Mouse (Mus musculus): ENCODE measurements around the gene Pla2g4b. TPM values are rescaled to one million over a fixed set of nuclear protein-coding genes. Genes with fewer than 3 reads are reported as not detected.

Gene Pla2g4b
- polyA plus RNA-seq (2014; fragmentation: Nextera tagmentation; extraction: Ambion mirVana): 2.6 and 4.0 TPM in 2 replicates

- peaks cover 8% of the 10 kb centered on the region for H3K4me1 ChIP-seq (ENCODE audit: control insufficient read depth, insufficient read depth, low read length)
- peaks cover 78% of the 10 kb centered on the region for H3K36me3 ChIP-seq (ENCODE audit: control insufficient read depth, insufficient read depth, low read length)
- whole genome bisulfite sequencing: 93% methylated on average over 12 of the region's 12 CpGs
- H3K9me3 ChIP-seq (ENCODE audit: control insufficient read depth, low read length): no peaks in the 10 kb centered on the region
- no peak within 1 kb of the TSS for H3K4me2 ChIP-seq (ENCODE audit: low read length)
- no peak within 1 kb of the TSS for H3K4me3 ChIP-seq (replicated peaks; ENCODE audit: low read depth, low read length)
- no peaks in the 10 kb centered on the region for H3K27me3 ChIP-seq (ENCODE audit: control insufficient read depth, insufficient read depth, low read length)
- ATAC-seq (ENCODE audit: low FRiP score, low TSS enrichment) (no peak), DNase-seq (no peak)
- no peak within 1 kb of the TSS for H3K27ac ChIP-seq (replicated peaks; ENCODE audit: low read depth, low read length)
- no peak within 1 kb of the TSS for H3K9ac ChIP-seq (replicated peaks; ENCODE audit: low read length)
Observed at GRCm38 (mm10) chr2:120032726-120033467, at the start of gene Pla2g4b. Pla2g4b (plus strand) TSS chr2:120033417.

DNA sequence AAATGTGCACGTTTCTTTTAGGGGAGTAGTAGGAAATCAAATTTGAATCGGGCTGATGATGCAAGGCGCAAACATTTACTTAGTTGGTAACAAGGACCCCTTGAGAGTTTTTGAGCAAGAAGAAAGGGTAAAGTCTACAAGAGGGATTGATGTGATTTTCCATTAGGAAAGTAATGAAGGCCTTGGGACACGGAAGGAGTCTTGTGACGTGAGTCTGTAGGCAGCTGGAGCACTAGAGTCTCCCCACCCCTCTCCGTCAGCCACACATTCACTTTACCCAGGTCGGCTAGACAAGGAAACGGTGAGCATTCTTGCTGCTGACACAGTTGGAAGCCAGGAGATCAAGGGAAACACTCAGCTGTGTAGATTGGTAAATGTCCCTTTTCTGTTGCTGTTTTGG is 47.3 kb upstream of the Pla2g4b start:
- Histone ChIP-seq H3K27ac (replicated peaks; ENCODE audit: low read depth, low read length) (no peak overlapping the region), H3K27me3 (ENCODE audit: control insufficient read depth, insufficient read depth, low read length) (no peaks in the 10 kb centered on the region), H3K4me2 (ENCODE audit: low read length) (no peak overlapping the region), H3K36me3 (ENCODE audit: control insufficient read depth, insufficient read depth, low read length) (peaks cover 5% of the 10 kb centered on the region; the same call in 1 of the 2 replicates), H3K9ac (replicated peaks; ENCODE audit: low read length) (no peak overlapping the region), H3K4me1 (ENCODE audit: control insufficient read depth, insufficient read depth, low read length) (no peaks in the 10 kb centered on the region), H3K4me3 (replicated peaks; ENCODE audit: low read depth, low read length) (no peak overlapping the region), H3K9me3 (ENCODE audit: control insufficient read depth, low read length) (no peaks in the 10 kb centered on the region)
- ATAC-seq (ENCODE audit: low FRiP score, low TSS enrichment) (no peak), DNase-seq (no peak)
- WGBS: 69% methylated on average over 8 of the region's 8 CpGs

DNA sequence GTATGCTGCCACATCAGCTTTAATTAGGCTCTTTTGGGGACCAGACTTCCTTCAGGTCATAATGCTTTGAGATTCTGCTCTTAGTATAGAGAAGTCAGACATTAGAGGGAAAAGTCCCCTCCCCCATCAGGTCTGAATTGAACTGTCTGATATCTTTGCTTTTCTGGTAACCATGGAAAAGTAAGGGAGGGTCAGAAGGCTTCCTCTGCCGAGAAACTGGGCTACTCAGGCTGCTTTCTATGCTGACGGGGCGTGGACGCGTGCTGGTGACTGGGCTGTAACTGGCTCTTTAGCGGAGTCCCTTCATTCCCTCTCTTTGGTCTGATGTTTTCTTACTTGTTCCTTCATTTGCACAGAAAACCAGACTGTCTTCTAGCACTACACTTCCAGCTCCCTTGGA is 46.8 kb upstream of the Pla2g4b start:
- 66% methylated on average over 6 of the region's 6 CpGs for WGBS
- Histone ChIP-seq H3K9me3 (ENCODE audit: control insufficient read depth, low read length) (no peaks in the 10 kb centered on the region), H3K9ac (replicated peaks; ENCODE audit: low read length) (no peak overlapping the region), H3K27ac (replicated peaks; ENCODE audit: low read depth, low read length) (no peak overlapping the region), H3K4me2 (ENCODE audit: low read length) (no peak overlapping the region), H3K4me3 (replicated peaks; ENCODE audit: low read depth, low read length) (no peak overlapping the region), H3K4me1 (ENCODE audit: control insufficient read depth, insufficient read depth, low read length) (no peaks in the 10 kb centered on the region), H3K27me3 (ENCODE audit: control insufficient read depth, insufficient read depth, low read length) (no peaks in the 10 kb centered on the region), H3K36me3 (ENCODE audit: control insufficient read depth, insufficient read depth, low read length) (peaks cover 3% of the 10 kb centered on the region; the same call in 1 of the 2 replicates)
- no peak for DNase-seq
- ATAC-seq (ENCODE audit: low FRiP score, low TSS enrichment): no peak

DNA sequence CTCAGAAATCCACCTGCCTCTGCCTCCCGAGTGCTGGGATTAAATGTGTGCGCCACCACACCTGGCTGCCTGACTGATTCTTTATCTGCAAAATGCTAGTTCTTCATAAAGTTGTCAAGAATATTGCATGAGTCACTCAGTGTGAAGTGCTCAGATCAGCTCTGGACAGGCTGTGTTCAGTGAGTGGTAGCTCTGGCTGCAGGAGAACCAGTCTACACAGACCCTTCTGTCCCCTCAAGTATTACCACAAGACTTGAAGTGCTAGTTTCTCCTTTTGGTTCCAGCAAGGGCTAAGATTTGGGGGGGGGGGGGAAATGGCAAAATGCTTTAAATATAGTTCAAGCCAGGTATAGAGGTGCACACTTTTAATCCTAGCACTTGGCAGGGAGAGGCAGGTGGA is 45.8 kb upstream of the Pla2g4b start:
- Histone ChIP-seq H3K9me3 (ENCODE audit: control insufficient read depth, low read length) (no peaks in the 10 kb centered on the region), H3K4me3 (replicated peaks; ENCODE audit: low read depth, low read length) (no peak overlapping the region), H3K4me1 (ENCODE audit: control insufficient read depth, insufficient read depth, low read length) (no peaks in the 10 kb centered on the region), H3K27ac (replicated peaks; ENCODE audit: low read depth, low read length) (no peak overlapping the region), H3K27me3 (ENCODE audit: control insufficient read depth, insufficient read depth, low read length) (no peaks in the 10 kb centered on the region), H3K36me3 (ENCODE audit: control insufficient read depth, insufficient read depth, low read length) (0 out of 2 replicates have a peak, but pooled peaks cover 2% of the 10 kb centered on the region), H3K4me2 (ENCODE audit: low read length) (no peak overlapping the region), H3K9ac (replicated peaks; ENCODE audit: low read length) (no peak overlapping the region)
- 96% methylated on average over 2 of the region's 2 CpGs for WGBS
- DNase-seq: no peak
- no peak for ATAC-seq (ENCODE audit: low FRiP score, low TSS enrichment)

GRCm38 (mm10) chr2:119988952-119989351 is 44.3 kb upstream of the Pla2g4b start:
- Histone ChIP-seq H3K36me3 (ENCODE audit: control insufficient read depth, insufficient read depth, low read length) (no peaks in the 10 kb centered on the region), H3K27ac (replicated peaks; ENCODE audit: low read depth, low read length) (no peak overlapping the region), H3K9me3 (ENCODE audit: control insufficient read depth, low read length) (no peaks in the 10 kb centered on the region), H3K4me2 (ENCODE audit: low read length) (no peak overlapping the region), H3K4me1 (ENCODE audit: control insufficient read depth, insufficient read depth, low read length) (no peaks in the 10 kb centered on the region), H3K4me3 (replicated peaks; ENCODE audit: low read depth, low read length) (no peak overlapping the region), H3K27me3 (ENCODE audit: control insufficient read depth, insufficient read depth, low read length) (no peaks in the 10 kb centered on the region), H3K9ac (replicated peaks; ENCODE audit: low read length) (no peak overlapping the region)
- WGBS: 89% methylated on average over 4 of the region's 4 CpGs
- ATAC-seq (ENCODE audit: low FRiP score, low TSS enrichment): no peak
- no peak for DNase-seq

DNA sequence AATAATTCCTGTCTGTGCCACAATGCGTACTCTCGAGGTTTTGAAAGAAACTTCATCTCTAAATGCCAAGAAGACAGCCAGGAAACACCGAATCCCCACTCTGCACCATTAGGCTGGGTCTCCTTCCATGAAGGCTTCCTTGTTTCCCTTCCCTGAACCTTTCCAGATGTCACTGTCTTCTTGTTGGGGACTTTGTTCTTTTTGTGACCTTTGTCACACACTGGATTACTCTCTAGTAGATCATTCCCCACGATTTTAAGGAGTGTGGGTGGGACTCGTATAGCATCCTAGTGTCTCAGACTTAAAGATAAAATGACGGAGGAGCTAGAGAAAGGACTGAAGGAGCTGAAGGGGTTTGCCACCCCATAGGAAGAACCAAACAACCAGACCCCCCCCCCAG is 42.3 kb upstream of the Pla2g4b start:
- 87% methylated on average over 6 of the region's 6 CpGs for WGBS
- ATAC-seq (ENCODE audit: low FRiP score, low TSS enrichment): no peak
- H3K4me3 ChIP-seq (replicated peaks; ENCODE audit: low read depth, low read length): no peak overlapping the region
- H3K9ac ChIP-seq (replicated peaks; ENCODE audit: low read length): no peak overlapping the region
- DNase-seq: no peak
- H3K4me1 ChIP-seq (ENCODE audit: control insufficient read depth, insufficient read depth, low read length): no peaks in the 10 kb centered on the region
- no peak overlapping the region for H3K27ac ChIP-seq (replicated peaks; ENCODE audit: low read depth, low read length)
- no peak overlapping the region for H3K4me2 ChIP-seq (ENCODE audit: low read length)
- H3K27me3 ChIP-seq (ENCODE audit: control insufficient read depth, insufficient read depth, low read length): no peaks in the 10 kb centered on the region
- no peaks in the 10 kb centered on the region for H3K36me3 ChIP-seq (ENCODE audit: control insufficient read depth, insufficient read depth, low read length)
- no peaks in the 10 kb centered on the region for H3K9me3 ChIP-seq (ENCODE audit: control insufficient read depth, low read length)

- H3K27ac ChIP-seq (replicated peaks; ENCODE audit: low read depth, low read length): no peak overlapping the region
- no peaks in the 10 kb centered on the region for H3K4me1 ChIP-seq (ENCODE audit: control insufficient read depth, insufficient read depth, low read length)
- no peak overlapping the region for H3K4me2 ChIP-seq (ENCODE audit: low read length)
- no peaks in the 10 kb centered on the region for H3K36me3 ChIP-seq (ENCODE audit: control insufficient read depth, insufficient read depth, low read length)
- H3K9me3 ChIP-seq (ENCODE audit: control insufficient read depth, low read length): no peaks in the 10 kb centered on the region
- no peak overlapping the region for H3K4me3 ChIP-seq (replicated peaks; ENCODE audit: low read depth, low read length)
- no peaks in the 10 kb centered on the region for H3K27me3 ChIP-seq (ENCODE audit: control insufficient read depth, insufficient read depth, low read length)
- DNase-seq (no peak), ATAC-seq (ENCODE audit: low FRiP score, low TSS enrichment) (no peak)
- 96% methylated on average over 2 of the region's 2 CpGs for WGBS
- H3K9ac ChIP-seq (replicated peaks; ENCODE audit: low read length): no peak overlapping the region
Observed at GRCm38 (mm10) chr2:119992349-119992748, 40.9 kb upstream of the Pla2g4b start.

DNA sequence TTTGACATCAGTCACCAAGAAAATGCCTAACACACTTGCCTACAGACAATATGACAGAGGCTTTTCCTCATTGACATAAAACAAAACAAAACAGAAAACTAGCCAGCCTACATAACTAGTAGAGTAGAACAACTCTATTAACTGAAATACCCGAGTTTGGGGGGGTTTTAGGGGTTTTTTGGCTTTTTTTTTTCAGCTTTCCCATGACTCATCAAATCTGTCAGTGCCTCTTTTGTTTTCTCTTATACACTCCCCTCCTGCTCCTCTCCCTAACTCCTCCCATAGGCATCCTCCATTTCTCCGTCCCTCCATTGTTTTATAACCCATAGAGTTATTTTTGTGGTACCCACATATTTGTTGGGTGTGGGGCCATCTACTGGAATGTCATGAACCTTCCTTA is 39.7 kb upstream of the Pla2g4b start:
- Histone ChIP-seq H3K27ac (replicated peaks; ENCODE audit: low read depth, low read length) (no peak overlapping the region), H3K4me1 (ENCODE audit: control insufficient read depth, insufficient read depth, low read length) (no peaks in the 10 kb centered on the region), H3K9me3 (ENCODE audit: control insufficient read depth, low read length) (no peaks in the 10 kb centered on the region), H3K9ac (replicated peaks; ENCODE audit: low read length) (no peak overlapping the region), H3K27me3 (ENCODE audit: control insufficient read depth, insufficient read depth, low read length) (no peaks in the 10 kb centered on the region), H3K4me3 (replicated peaks; ENCODE audit: low read depth, low read length) (no peak overlapping the region), H3K36me3 (ENCODE audit: control insufficient read depth, insufficient read depth, low read length) (no peaks in the 10 kb centered on the region; the same call in 1 of the 2 replicates), H3K4me2 (ENCODE audit: low read length) (no peak overlapping the region)
- 51% methylated on average over 2 of the region's 2 CpGs for WGBS
- DNase-seq (no peak), ATAC-seq (ENCODE audit: low FRiP score, low TSS enrichment) (no peak)

DNA sequence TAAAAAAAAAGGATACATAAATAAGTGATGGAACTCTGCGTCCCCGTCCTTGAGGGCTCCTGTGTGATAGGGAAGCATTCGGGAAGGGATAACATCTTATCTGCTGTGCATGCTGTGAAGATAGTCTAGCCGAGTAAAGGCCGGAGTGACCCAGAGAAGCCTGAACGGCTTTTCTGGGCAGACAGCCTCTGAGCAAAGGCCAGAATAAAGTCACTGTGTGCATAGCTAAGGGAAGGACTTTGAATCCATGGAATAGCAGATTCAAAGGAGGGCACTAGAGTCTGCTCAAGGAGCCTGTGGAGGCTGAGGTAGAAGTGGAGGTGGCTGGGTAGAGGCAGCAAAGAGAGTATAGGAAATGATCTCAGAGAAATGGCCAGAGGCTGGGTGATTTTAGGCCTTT is 38.4 kb upstream of the Pla2g4b start:
- H3K4me2 ChIP-seq (ENCODE audit: low read length): no peak overlapping the region
- DNase-seq (no peak), ATAC-seq (ENCODE audit: low FRiP score, low TSS enrichment) (no peak)
- no peak overlapping the region for H3K4me3 ChIP-seq (replicated peaks; ENCODE audit: low read depth, low read length)
- no peaks in the 10 kb centered on the region for H3K4me1 ChIP-seq (ENCODE audit: control insufficient read depth, insufficient read depth, low read length)
- WGBS: 94% methylated on average over 6 of the region's 6 CpGs
- H3K9me3 ChIP-seq (ENCODE audit: control insufficient read depth, low read length): no peaks in the 10 kb centered on the region
- H3K27ac ChIP-seq (replicated peaks; ENCODE audit: low read depth, low read length): no peak overlapping the region; the same call in 1 of the 2 replicates
- H3K36me3 ChIP-seq (ENCODE audit: control insufficient read depth, insufficient read depth, low read length): peaks cover 5% of the 10 kb centered on the region; the same call in 1 of the 2 replicates
- no peak overlapping the region for H3K9ac ChIP-seq (replicated peaks; ENCODE audit: low read length)
- H3K27me3 ChIP-seq (ENCODE audit: control insufficient read depth, insufficient read depth, low read length): no peaks in the 10 kb centered on the region
